Mouse (Mus musculus) mouse trophoblast stem cell (cell line): ENCODE data around the gene Rtl5.

Source experiments
- in situ Hi-C, 2 experiments: fragments of 300-500 bp; cut with MseI, MboI; formaldehyde crosslinking; loops; 2 replicates in 1 of 2; 3 replicates in 1 of 2; pipeline ENCODE4 v1.15.1; 2025

Gene Rtl5

GRCm38 (mm10) chrX:102066134-102066533, 5.0 kb downstream of the Rtl5 start:
- in situ Hi-C loops = loop anchor here (10.0 kb wide), 1 partner anchor 111 kb away; no protein-coding TSS in a partner anchor

GRCm38 (mm10) chrX:102065213-102065775, 5.8 kb downstream of the Rtl5 start:
- in situ Hi-C loops = loop anchor here (10.0 kb wide), 1 partner anchor 110 kb away; no protein-coding TSS in a partner anchor

GRCm38 (mm10) chrX:102064062-102064461, 7.0 kb downstream of the Rtl5 start:
- in situ Hi-C loops = loop anchor here (10.0 kb wide), 1 partner anchor 109 kb away; no protein-coding TSS in a partner anchor

GRCm38 (mm10) chrX:102060891-102061290, 10.2 kb downstream of the Rtl5 start:
- in situ Hi-C loops = loop anchor here (10.0 kb wide), 1 partner anchor 106 kb away; no protein-coding TSS in a partner anchor

- in situ Hi-C loops = loop anchor here (10.0 kb wide), 1 partner anchor 105 kb away; no protein-coding TSS in a partner anchor
These were observed 10.9 kb downstream of the Rtl5 start for GRCm38 (mm10) chrX:102060243-102060642.

GRCm38 (mm10) chrX:102059437-102059836, 11.7 kb downstream of the Rtl5 start:
- in situ Hi-C loops = no loop called here

GRCm38 (mm10) chrX:102054009-102054408, 17.1 kb downstream of the Rtl5 start:
- in situ Hi-C loops = no loop called here

- in situ Hi-C loops = no loop called here
These were observed 17.7 kb downstream of the Rtl5 start for GRCm38 (mm10) chrX:102053371-102053770.

GRCm38 (mm10) chrX:102051225-102051624, 19.9 kb downstream of the Rtl5 start:
- in situ Hi-C loops = no loop called here

GRCm38 (mm10) chrX:102050552-102050951, 20.6 kb downstream of the Rtl5 start:
- in situ Hi-C loops = no loop called here

GRCm38 (mm10) chrX:102042386-102042785, 28.7 kb downstream of the Rtl5 start:
- in situ Hi-C loops = loop anchor here in 1 of 2 experiments (10.0 kb wide), 1 partner anchor 58 kb away; no protein-coding TSS in a partner anchor

- in situ Hi-C loops = loop anchor here in 1 of 2 experiments (10.0 kb wide), 1 partner anchor 57 kb away; no protein-coding TSS in a partner anchor
These were observed 29.5 kb downstream of the Rtl5 start for GRCm38 (mm10) chrX:102041562-102041961.

GRCm38 (mm10) chrX:102037506-102037905, 33.6 kb downstream of the Rtl5 start:
- in situ Hi-C loops = no loop called here

- in situ Hi-C loops = no loop called here
These were observed 34.2 kb downstream of the Rtl5 start for GRCm38 (mm10) chrX:102036866-102037361.

- in situ Hi-C loops = no loop called here
These were observed 35.4 kb downstream of the Rtl5 start for GRCm38 (mm10) chrX:102035671-102036070.

GRCm38 (mm10) chrX:102033566-102033965, 37.5 kb downstream of the Rtl5 start:
- in situ Hi-C loops = no loop called here

- in situ Hi-C loops = no loop called here
These were observed 38.7 kb downstream of the Rtl5 start for GRCm38 (mm10) chrX:102032431-102032830.

- in situ Hi-C loops = no loop called here
These were observed 39.3 kb downstream of the Rtl5 start for GRCm38 (mm10) chrX:102031851-102032250.

GRCm38 (mm10) chrX:102024976-102025375, 46.1 kb downstream of the Rtl5 start:
- in situ Hi-C loops = no loop called here

- in situ Hi-C loops = no loop called here
These were observed 51.4 kb downstream of the Rtl5 start for GRCm38 (mm10) chrX:102019471-102020240.

- in situ Hi-C loops = no loop called here
These were observed 52.2 kb downstream of the Rtl5 start for GRCm38 (mm10) chrX:102018890-102019289.

GRCm38 (mm10) chrX:102017213-102017923, 53.7 kb downstream of the Rtl5 start:
- in situ Hi-C loops = no loop called here
